11 mouse cellular contexts compared by ENCODE assay signal in the genomic region with DNA sequence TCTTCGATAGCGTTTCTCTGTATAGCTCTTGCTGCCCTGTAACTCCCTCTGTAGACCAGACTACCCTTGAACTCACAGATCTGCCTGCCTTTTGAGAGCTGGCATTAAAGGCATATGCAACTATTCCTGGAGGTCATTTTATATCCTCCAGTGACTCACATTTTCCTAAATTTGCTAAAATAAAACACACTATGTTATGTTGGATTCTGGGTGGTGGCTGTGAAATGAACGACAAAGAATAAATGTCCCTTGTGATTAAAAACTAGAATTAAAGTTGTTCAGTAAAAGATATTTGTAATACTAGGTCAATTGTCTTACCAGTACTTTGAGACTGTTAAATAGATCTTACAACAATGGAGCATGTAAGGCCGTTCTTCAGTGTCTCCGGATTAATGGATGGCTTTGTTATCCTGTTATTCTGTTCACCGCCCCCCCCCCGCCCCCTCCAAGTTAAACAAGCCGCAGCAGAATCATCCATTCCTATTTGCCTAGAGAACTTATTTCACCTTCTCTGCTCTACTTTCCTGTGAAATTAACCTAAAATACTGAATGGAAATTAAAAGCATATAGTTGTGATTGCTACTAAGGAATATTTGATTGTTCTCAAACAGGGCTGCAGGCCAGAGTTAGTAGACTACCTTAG.
A peak's percentile ranks its signal among the peaks of the same experiment; 100 is the strongest.
DNase-seq lines count a peak whose midpoint lies in the region; ATAC-seq and TF ChIP-seq lines count a peak whose summit lies in the region.
"Had no signal": no experiment of that assay in that cellular context is flagged by ENCODE, and none has a peak within 500 bp of the region (broad histone marks: within the 10 kb centered on the region; RNA-seq: fewer than 3 reads in every experiment).

No protein-coding gene starts in this region.

- peak overlapping the region; percentile 88 for H3K4me2 ChIP-seq in forebrain, embryonic 16.5 days (ENCODE audit: low read length)
- H3K4me2 ChIP-seq in midbrain, embryonic 16.5 days (ENCODE audit: low read length): peak overlapping the region; percentile 75

- no peak for ATAC-seq in forebrain, embryonic 16.5 days
- no peak for ATAC-seq in midbrain, embryonic 16.5 days

- no peaks in the 10 kb centered on the region for H3K4me1 ChIP-seq in kidney, adult 2 months (ENCODE audit: control insufficient read depth, insufficient read depth, low read length)
- peaks cover 3% of the 10 kb centered on the region; the same call in 1 of the 2 replicates for H3K4me1 ChIP-seq in cortical plate, adult 2 months (ENCODE audit: control insufficient read depth, insufficient read depth, low read length)
- peaks cover 25% of the 10 kb centered on the region for H3K4me1 ChIP-seq in forebrain, embryonic 16.5 days (replicated peaks; ENCODE audit: control insufficient read depth, insufficient read depth, low read length)
- peaks cover 27% of the 10 kb centered on the region for H3K4me1 ChIP-seq in midbrain, embryonic 16.5 days (ENCODE audit: control insufficient read depth, insufficient read depth, low read length)

- H3K9ac ChIP-seq in forebrain, embryonic 16.5 days (replicated peaks; ENCODE audit: low read depth, low read length): peak overlapping the region; percentile 74
- peak overlapping the region; percentile 75 for H3K9ac ChIP-seq in midbrain, embryonic 16.5 days (ENCODE audit: low read depth, low read length)

- DNase-seq in kidney, adult 2 months: no peak
- DNase-seq in kidney, postnatal 25 days: no peak
- DNase-seq in thymus, postnatal 4 days: no peak
- no peak for DNase-seq in right cerebral cortex, postnatal 25 days
- DNase-seq in left cerebral cortex, postnatal 36 days (ENCODE audit: low spot score in 2 of 2): no peak
- DNase-seq: gastrocnemius, adult 2 months; thymus, postnatal 25 days had no signal

- TF ChIP-seq CTCF in kidney, adult 2 months (conservative IDR thresholded peaks at IDR 0.05; ENCODE audit: insufficient read depth, insufficient read length, low read depth, low read length): no peak
- no peak for TF ChIP-seq CTCF in cortical plate, adult 2 months (IDR thresholded peaks at IDR 0.05; ENCODE audit: extremely low read depth, insufficient read depth, low read length)

- TF ChIP-seq POLR2A in kidney, adult 2 months (IDR thresholded peaks at IDR 0.05; ENCODE audit: low read depth, low read length): no peak
- no peak for TF ChIP-seq POLR2A in cortical plate, adult 2 months (IDR thresholded peaks at IDR 0.05; ENCODE audit: extremely low read depth, insufficient read depth, low read length)

- H3K36me3 ChIP-seq in kidney, adult 2 months (ENCODE audit: control insufficient read depth, insufficient read depth, low read length): no peaks in the 10 kb centered on the region
- 0 out of 2 replicates have a peak, but pooled peaks cover 4% of the 10 kb centered on the region for H3K36me3 ChIP-seq in forebrain, embryonic 16.5 days (ENCODE audit: control insufficient read depth, insufficient read depth)
- H3K36me3 ChIP-seq in midbrain, embryonic 16.5 days (ENCODE audit: control insufficient read depth, insufficient read depth, low read length): no peaks in the 10 kb centered on the region

- H3K27ac ChIP-seq in kidney, adult 2 months (ENCODE audit: insufficient read depth, low read depth, low read length): peak overlapping the region; percentile 32; the same call in 1 of the 2 replicates
- peak overlapping the region; percentile 83 for H3K27ac ChIP-seq in cortical plate, adult 2 months (ENCODE audit: insufficient read depth, low read length)
- H3K27ac ChIP-seq in forebrain, embryonic 16.5 days (ENCODE audit: low read length): peak overlapping the region; percentile 99
- H3K27ac ChIP-seq in midbrain, embryonic 16.5 days (ENCODE audit: low read length): peak overlapping the region; percentile 98
- H3K27ac ChIP-seq: gastrocnemius, adult 2 months had no signal

- intact Hi-C loops in left cerebral cortex, postnatal 36 days (cut with DNase I): loop anchor here (5.0 to 10.0 kb wide), 2 partner anchors 121 to 243 kb away; no protein-coding TSS in a partner anchor

- peaks cover under 1% of the 10 kb centered on the region; the same call in 1 of the 2 replicates for H3K27me3 ChIP-seq in kidney, adult 2 months (replicated peaks; ENCODE audit: control insufficient read depth, insufficient read depth, low read length)
- no peaks in the 10 kb centered on the region for H3K27me3 ChIP-seq in forebrain, embryonic 16.5 days (replicated peaks; ENCODE audit: control insufficient read depth, insufficient read depth, low read length)
- no peaks in the 10 kb centered on the region for H3K27me3 ChIP-seq in midbrain, embryonic 16.5 days (ENCODE audit: control insufficient read depth, insufficient read depth, low read depth, low read length)

- no peaks in the 10 kb centered on the region for H3K9me3 ChIP-seq in forebrain, embryonic 16.5 days (ENCODE audit: control insufficient read depth, low read length)
- H3K9me3 ChIP-seq in midbrain, embryonic 16.5 days (replicated peaks; ENCODE audit: control insufficient read depth, low read length, poor library complexity, severe bottlenecking): no peaks in the 10 kb centered on the region
- H3K9me3 ChIP-seq: G1E had no signal

- H3K4me3 ChIP-seq in kidney, adult 2 months (ENCODE audit: insufficient read depth, low read depth, low read length): no peak overlapping the region
- H3K4me3 ChIP-seq in cortical plate, adult 2 months (ENCODE audit: insufficient read depth, low read length): peak overlapping the region; percentile 44
- peak overlapping the region; percentile 49 for H3K4me3 ChIP-seq in forebrain, embryonic 16.5 days (replicated peaks; ENCODE audit: low read length)
- H3K4me3 ChIP-seq in midbrain, embryonic 16.5 days (ENCODE audit: low read depth, low read length): peak overlapping the region; percentile 41

- WGBS in kidney, adult 2 months: 45% methylated on average over 8 of the region's 8 CpGs
- 6% methylated on average over 8 of the region's 8 CpGs for WGBS in forebrain, embryonic 16.5 days
- 15% methylated on average over 8 of the region's 8 CpGs for WGBS in midbrain, embryonic 16.5 days

Comparison
In these comparisons a context has a peak if more than half of its experiments do, and no peak if none do; other contexts are left out.
1. H3K27ac ChIP-seq: peak in every context shown above with its lines; median percentile 99 in forebrain, embryonic 16.5 days; 98 in midbrain, embryonic 16.5 days; 83 in cortical plate, adult 2 months; 32 in kidney, adult 2 months.